Mouse (Mus musculus) neural tube, embryonic 10.5 days (tissue): ENCODE measurements around the gene Trp53rkb.

Experiments
- DNase-seq: peaks from one replicate; pipeline ENCODE4 v3.0.0-alpha.2; 2017; ENCODE audit warnings: low spot score; ENCODE audit errors: extremely low spot score

Trp53rkb gene

GRCm38 (mm10) chr2:166799615-166800472, 7.5 kb downstream of the Trp53rkb start:
- no peak for DNase-seq

- DNase-seq = no peak
Measured at GRCm38 (mm10) chr2:166800473-166800857, 8.1 kb downstream of the Trp53rkb start.

- no peak for DNase-seq
Measured at GRCm38 (mm10) chr2:166801436-166801835, 9.1 kb downstream of the Trp53rkb start.

- no peak for DNase-seq
Measured at GRCm38 (mm10) chr2:166803298-166803697, 11.0 kb downstream of the Trp53rkb start.

GRCm38 (mm10) chr2:166805250-166806172, 13.2 kb downstream of the Trp53rkb start, which contains the start of gene Arfgef2:
Gene Arfgef2, plus strand, starts transcription at chr2:166805588.
- DNase-seq = peak; percentile 88

- no peak for DNase-seq
Measured at GRCm38 (mm10) chr2:166806173-166806705, 13.9 kb downstream of the Trp53rkb start.

- no peak for DNase-seq
Measured at GRCm38 (mm10) chr2:166806813-166807212, 14.5 kb downstream of the Trp53rkb start.

GRCm38 (mm10) chr2:166809499-166809898, 17.2 kb downstream of the Trp53rkb start:
- DNase-seq = no peak

GRCm38 (mm10) chr2:166810821-166811220, 18.5 kb downstream of the Trp53rkb start:
- DNase-seq = no peak

GRCm38 (mm10) chr2:166818463-166819143, 26.3 kb downstream of the Trp53rkb start:
- no peak for DNase-seq

- no peak for DNase-seq
Measured at GRCm38 (mm10) chr2:166819849-166820248, 27.5 kb downstream of the Trp53rkb start.

- DNase-seq = no peak
Measured at GRCm38 (mm10) chr2:166820844-166821243, 28.5 kb downstream of the Trp53rkb start.

GRCm38 (mm10) chr2:166821406-166821805, 29.1 kb downstream of the Trp53rkb start:
- no peak for DNase-seq

GRCm38 (mm10) chr2:166822119-166822826, 29.9 kb downstream of the Trp53rkb start:
- DNase-seq = no peak

- DNase-seq = no peak
Measured at GRCm38 (mm10) chr2:166822901-166823300, 30.6 kb downstream of the Trp53rkb start.

- no peak for DNase-seq
Measured at GRCm38 (mm10) chr2:166824386-166824785, 32.1 kb downstream of the Trp53rkb start.

GRCm38 (mm10) chr2:166824998-166825397, 32.7 kb downstream of the Trp53rkb start:
- DNase-seq = no peak

- no peak for DNase-seq
Measured at GRCm38 (mm10) chr2:166826491-166827224, 34.3 kb downstream of the Trp53rkb start.

- no peak for DNase-seq
Measured at GRCm38 (mm10) chr2:166828306-166828705, 36.0 kb downstream of the Trp53rkb start.

- no peak for DNase-seq
Measured at GRCm38 (mm10) chr2:166830350-166830749, 38.0 kb downstream of the Trp53rkb start.
